Mouse (Mus musculus): ENCODE measurements around the gene Tubb4a. TPM values are rescaled to one million over a fixed set of nuclear protein-coding genes. Genes with fewer than 3 reads are reported as not detected.

Tubb4a gene
- 603 and 657 TPM in 2 replicates for polyA plus RNA-seq (2021; fragmentation: Nextera tagmentation)
- long read RNA-seq, experiment 1, transcript Tubb4a-201 (4 exons, 2,228 nt) = major isoform, 351 of 400 reads
- long read RNA-seq, experiment 1, partial matches to known transcripts = 9 of 400 reads
- long read RNA-seq, experiment 1, other reads (novel, unspliced or antisense) = 40 of 400 reads
- long read RNA-seq, experiment 2, transcript Tubb4a-201 (4 exons, 2,228 nt) = major isoform, 38 of 303 reads
- long read RNA-seq, experiment 2, partial matches to known transcripts = 2 of 303 reads
- long read RNA-seq, experiment 2, other reads (novel, unspliced or antisense) = 263 of 303 reads

DNA sequence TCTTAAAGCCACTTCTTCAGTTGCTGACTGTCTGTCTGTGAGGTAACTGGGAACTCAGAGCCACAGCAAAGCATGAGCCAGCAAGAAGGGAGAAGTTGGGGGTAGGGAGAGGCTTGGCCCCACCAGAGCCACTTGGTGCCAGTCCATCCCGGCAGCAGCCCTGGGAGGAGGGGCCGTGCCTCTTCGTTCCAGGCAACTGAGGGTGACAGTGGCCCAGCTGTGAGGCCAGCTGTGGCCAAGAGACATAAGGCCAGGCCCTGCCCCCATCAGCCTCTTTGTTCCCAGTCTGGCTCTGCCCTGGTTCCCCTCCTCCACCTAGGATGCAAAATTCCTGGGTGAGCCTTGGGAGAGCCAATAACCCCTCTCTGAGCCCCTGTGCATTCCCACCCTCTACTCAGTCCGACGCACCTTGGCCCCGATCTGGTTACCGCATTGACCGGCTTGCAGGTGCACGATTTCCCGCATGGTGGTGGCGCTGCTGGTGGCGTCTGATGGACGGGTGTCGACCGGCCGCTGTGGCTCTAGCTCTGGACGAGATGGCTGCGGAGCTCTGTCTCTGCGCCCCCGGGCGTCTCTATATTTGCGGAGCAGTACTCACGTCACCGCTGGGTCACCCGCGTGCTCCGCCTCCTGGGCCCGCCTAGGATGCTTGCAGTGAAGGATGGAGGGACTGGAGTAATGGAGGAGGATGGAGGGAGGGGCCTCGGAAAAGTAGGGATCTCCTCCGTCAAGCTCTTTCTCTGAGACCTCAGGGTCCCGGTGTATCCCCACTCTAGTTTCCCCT, at the start of gene Tubb4a:
Gene Tubb4a, minus strand, starts transcription at position 734 of the 784 bp plus-strand sequence.

DNA sequence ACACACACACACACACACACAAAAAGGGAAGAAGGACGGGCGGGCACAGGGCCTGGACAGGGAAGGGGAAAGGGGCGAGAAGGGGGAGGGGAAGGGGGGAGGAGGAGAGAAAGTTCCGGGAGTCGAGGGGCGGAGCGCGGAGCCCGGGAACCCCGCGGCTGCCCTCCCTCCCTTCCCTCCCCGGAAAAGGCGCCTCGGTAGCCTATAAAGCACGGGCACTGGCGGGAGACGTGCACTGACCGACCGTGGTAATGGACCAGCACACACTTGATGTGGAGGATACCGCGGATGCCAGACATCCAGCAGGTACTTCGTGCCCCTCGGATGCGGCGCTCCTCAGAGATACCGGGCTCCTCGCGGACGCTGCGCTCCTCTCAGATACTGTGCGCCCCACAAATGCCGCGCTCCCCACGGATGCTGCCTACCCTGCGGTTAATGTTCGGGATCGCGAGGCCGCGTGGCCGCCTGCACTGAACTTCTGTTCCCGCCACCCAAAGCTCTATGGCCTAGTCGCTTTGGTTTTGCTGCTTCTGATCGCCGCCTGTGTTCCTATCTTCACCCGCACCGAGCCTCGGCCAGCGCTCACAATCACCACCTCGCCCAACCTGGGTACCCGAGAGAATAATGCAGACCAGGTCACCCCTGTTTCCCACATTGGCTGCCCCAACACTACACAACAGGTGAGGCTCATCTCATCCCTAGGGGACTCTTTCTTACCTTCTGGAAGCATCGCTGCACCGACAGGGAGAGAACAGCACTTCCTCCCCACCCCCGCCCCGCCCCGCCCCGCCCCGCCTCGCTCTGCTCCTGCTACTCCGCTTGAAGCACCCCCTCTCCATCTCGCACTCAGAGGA, 17.8 kb upstream of the Tubb4a start, which contains the start of gene Tnfsf9:
Gene Tnfsf9, plus strand, starts transcription at position 145 of the 854 bp plus-strand sequence.

DNA sequence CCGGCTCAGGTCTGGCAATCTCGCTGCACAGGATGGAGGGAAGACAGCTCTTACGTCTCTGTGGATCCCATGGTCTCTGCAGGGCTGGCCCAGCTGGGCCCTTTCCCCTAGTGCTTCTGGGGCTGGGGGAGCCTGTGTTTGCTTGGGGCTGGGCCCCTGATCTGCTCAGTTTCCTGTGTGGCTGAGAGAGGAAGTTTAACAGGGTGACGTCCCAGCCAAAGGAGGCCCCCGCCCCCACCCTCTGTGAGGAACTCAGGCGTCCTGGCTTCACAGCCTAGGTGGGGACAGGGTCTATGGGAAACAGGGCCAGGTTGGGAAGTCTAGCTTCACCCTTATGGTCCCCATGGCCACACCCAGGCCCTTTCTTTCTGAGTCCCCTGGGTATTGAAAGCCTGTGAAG, 9.2 kb downstream of the Tubb4a start, which contains the start of gene Dennd1c:
Gene Dennd1c, minus strand, starts transcription at position 179 of the 400 bp plus-strand sequence.

DNA sequence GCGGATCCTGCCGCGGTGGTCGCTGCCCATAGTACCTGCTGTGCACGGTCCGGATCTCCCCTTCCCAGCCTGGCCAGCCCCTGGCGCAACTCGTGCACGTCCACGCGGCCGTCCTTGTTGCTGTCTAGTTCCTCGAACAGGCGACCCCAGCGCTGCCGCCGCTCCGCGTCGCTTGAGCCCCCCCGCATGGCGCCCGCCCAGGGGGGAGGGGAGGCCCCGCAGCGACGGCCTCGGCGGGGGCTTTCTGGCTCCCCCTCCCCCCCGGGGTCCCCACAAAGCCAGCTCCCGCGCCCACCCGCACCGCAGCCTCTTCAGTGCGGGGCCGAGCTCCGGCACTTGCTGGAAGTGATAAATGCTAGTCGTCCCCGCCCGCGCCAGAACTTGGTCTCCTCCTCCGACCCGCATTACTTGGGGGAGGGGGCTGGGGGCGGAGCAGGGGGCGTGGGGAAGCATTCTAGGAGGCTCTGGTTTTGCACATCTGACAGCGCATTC, 28.1 kb downstream of the Tubb4a start, which contains the start of gene Slc25a23:
Gene Slc25a23, minus strand, starts transcription at position 378 of the 492 bp plus-strand sequence.

DNA sequence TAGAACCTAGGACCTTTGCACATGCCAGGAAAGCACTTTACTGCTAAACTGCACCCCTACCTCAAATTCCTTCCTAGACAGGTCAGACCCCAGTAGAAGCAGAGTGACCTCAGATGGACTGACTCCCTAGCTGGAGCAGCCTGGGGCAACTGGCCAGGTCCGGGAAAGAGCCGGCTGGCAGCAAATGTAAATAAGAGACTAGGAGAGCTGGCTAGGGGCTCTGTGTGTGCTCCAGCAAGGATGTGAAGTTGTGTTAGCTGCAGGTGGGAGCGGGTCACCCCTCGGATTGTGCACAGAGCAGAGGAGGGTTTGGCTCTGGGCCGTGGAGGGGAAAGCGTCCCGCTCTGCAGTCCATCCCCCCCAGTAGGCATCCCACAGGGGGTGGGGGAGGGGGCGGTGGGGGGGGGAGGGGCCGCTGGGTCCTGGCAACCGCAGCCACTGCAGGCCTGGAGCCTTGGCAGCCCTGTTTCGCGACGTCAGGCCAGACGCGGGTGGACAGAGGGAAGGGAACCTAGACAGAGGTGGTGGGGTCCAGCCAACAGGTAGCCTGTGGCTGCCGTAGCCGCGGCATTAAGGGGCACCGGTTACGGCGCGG, 28.6 kb downstream of the Tubb4a start, which contains the start of gene Crb3:
Gene Crb3, plus strand, starts transcription at position 215 of the 595 bp plus-strand sequence.

DNA sequence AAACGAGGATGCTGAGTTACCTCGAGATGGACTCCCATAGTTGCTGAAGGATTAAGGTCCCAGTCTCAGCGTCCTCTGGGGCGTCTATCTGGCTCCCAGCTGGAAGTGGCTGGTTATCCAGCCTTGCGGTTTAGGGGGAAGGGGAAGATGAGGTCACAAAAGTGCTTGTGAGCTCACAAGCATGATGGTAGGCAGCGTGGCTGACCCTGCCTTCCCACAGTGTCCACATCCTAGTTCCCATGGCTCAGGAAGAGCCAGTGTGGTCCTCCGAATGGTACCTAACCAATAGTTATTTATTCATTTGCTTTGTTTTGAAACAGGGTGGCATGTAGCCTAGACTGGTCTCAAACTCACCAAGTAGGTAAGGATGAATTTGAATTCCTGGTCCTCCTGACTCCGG, 46.0 kb downstream of the Tubb4a start, which contains the start of gene Slc25a41:
Gene Slc25a41, minus strand, starts transcription at position 101 of the 400 bp plus-strand sequence.

DNA sequence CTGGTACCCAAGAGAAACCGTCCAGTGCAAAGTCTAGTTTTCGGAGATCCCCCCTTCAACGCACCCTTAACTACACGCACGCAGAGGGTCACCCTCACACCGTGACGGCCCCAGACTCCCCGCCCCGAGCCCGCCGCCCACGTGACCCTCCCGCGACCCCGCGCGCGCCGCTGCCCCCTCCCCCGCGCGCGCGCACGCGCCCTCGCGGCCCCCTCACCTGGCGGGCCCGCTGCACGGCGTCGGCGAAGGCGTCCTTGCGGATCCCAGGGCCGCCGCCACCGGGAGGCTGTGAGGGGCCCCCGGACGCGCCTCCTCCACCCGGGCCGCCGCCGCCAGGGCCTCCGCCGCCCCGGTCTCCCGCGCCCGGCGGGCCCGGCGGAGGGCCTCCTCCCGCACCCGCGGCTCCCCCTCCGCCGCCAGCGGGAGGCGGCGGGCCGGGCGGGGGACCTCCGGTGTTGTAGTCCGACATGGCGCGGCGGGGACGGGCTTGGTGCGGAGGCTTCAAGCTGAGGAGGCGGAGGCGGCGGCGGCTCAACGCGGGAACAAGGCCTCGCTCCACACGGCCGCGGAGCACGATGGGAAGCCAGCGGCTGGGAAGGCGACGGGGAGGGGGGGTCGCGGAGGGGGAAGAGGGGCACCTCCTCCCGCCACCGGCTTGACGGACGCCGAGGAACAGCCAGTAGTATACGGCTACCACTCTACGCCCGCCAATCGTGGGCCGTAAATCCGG, 56.5 kb downstream of the Tubb4a start, which contains the start of gene Khsrp:
Gene Khsrp, minus strand, starts transcription at position 592 of the 730 bp plus-strand sequence.

Other genes with a start within 250 kb of the Tubb4a start
- not detected in 2 replicates for gene Acsbg2, start 213.3 kb downstream of the Tubb4a start, polyA plus RNA-seq (2021; fragmentation: Nextera tagmentation)
- 0.07 and 0.13 TPM in 2 replicates for gene 1700061G19Rik, start 212.3 kb downstream of the Tubb4a start, polyA plus RNA-seq (2021; fragmentation: Nextera tagmentation)
- gene Mllt1, start 152.4 kb downstream of the Tubb4a start, polyA plus RNA-seq (2021; fragmentation: Nextera tagmentation) = 4.6 and 11.4 TPM in 2 replicates
- gene Acer1, start 105.7 kb downstream of the Tubb4a start, polyA plus RNA-seq (2021; fragmentation: Nextera tagmentation) = not detected in 2 replicates
- 172 and 205 TPM in 2 replicates for gene Clpp, start 97.5 kb downstream of the Tubb4a start, polyA plus RNA-seq (2021; fragmentation: Nextera tagmentation)
- gene Alkbh7, start 90.4 kb downstream of the Tubb4a start, polyA plus RNA-seq (2021; fragmentation: Nextera tagmentation) = 62.5 and 64.6 TPM in 2 replicates
- not detected in 2 replicates for gene Pspn, start 87.8 kb downstream of the Tubb4a start, polyA plus RNA-seq (2021; fragmentation: Nextera tagmentation)
- 63.0 and 79.7 TPM in 2 replicates for gene Gtf2f1, start 76.5 kb downstream of the Tubb4a start, polyA plus RNA-seq (2021; fragmentation: Nextera tagmentation)
- gene Gm17949, start 76.3 kb downstream of the Tubb4a start, polyA plus RNA-seq (2021; fragmentation: Nextera tagmentation) = not detected in 2 replicates
- gene Khsrp, start 56.3 kb downstream of the Tubb4a start, polyA plus RNA-seq (2021; fragmentation: Nextera tagmentation) = 3.1 and 6.7 TPM in 2 replicates
- not detected in 2 replicates for gene Slc25a41, start 46.1 kb downstream of the Tubb4a start, polyA plus RNA-seq (2021; fragmentation: Nextera tagmentation)
- 1.4 and 1.5 TPM in 2 replicates for gene Crb3, start 28.7 kb downstream of the Tubb4a start, polyA plus RNA-seq (2021; fragmentation: Nextera tagmentation)
- 31.3 and 177 TPM in 2 replicates for gene Slc25a23, start 27.9 kb downstream of the Tubb4a start, polyA plus RNA-seq (2021; fragmentation: Nextera tagmentation)
- 0.29 and 0.58 TPM in 2 replicates for gene Dennd1c, start 9.3 kb downstream of the Tubb4a start, polyA plus RNA-seq (2021; fragmentation: Nextera tagmentation)
- 0.77 and 0.92 TPM in 2 replicates for gene Tnfsf9, start 17.5 kb upstream of the Tubb4a start, polyA plus RNA-seq (2021; fragmentation: Nextera tagmentation)
- 0.33 and 0.42 TPM in 2 replicates for gene Cd70, start 62.0 kb upstream of the Tubb4a start, polyA plus RNA-seq (2021; fragmentation: Nextera tagmentation)
- not detected in 2 replicates for gene Tnfsf14, start 106.4 kb upstream of the Tubb4a start, polyA plus RNA-seq (2021; fragmentation: Nextera tagmentation)
- 0.19 and 0.49 TPM in 2 replicates for gene C3, start 140.4 kb upstream of the Tubb4a start, polyA plus RNA-seq (2021; fragmentation: Nextera tagmentation)
- 23.5 TPM in 2 replicates for gene Gpr108, start 160.7 kb upstream of the Tubb4a start, polyA plus RNA-seq (2021; fragmentation: Nextera tagmentation)
- gene Trip10, start 161.7 kb upstream of the Tubb4a start, polyA plus RNA-seq (2021; fragmentation: Nextera tagmentation) = 3.4 and 3.6 TPM in 2 replicates
- 1.8 TPM in 2 replicates for gene Vav1, start 191.3 kb upstream of the Tubb4a start, polyA plus RNA-seq (2021; fragmentation: Nextera tagmentation)